Mouse (Mus musculus): ENCODE data around the gene Fuk. TPM values are rescaled to one million over a fixed set of nuclear protein-coding genes. Genes with fewer than 3 reads are reported as not detected.

The Fuk gene
- total RNA-seq, 1 experiment, result 17.8 TPM

GRCm38 (mm10) chr8:110920773-110921277 is 18.5 kb upstream of the Fuk start:
- in situ Hi-C loops (cut with MboI; ENCODE audit: low sequenced_read_pairs in 2 of 2, unreplicated experiment in 2 of 2), result no loop called here
- peaks cover 7 to 14% of the 10 kb centered on the region in 2 experiments; a peak in 3 of 4 replicates for H3K4me1 ChIP-seq (ENCODE audit: control insufficient read depth in 2 of 2, insufficient read depth in 2 of 2, low read length in 2 of 2, poor library complexity in 1 of 2)
- no peak overlapping the region for H3K9ac ChIP-seq (ENCODE audit: insufficient read depth, low read depth, low read length, poor library complexity, severe bottlenecking)
- no peaks in the 10 kb centered on the region for H3K36me3 ChIP-seq (ENCODE audit: control insufficient read depth, insufficient read depth, low read length, poor library complexity, severe bottlenecking)
- H3K9me3 ChIP-seq (ENCODE audit: control insufficient read depth, insufficient read depth, low read depth, low read length), result no peaks in the 10 kb centered on the region
- no peak for DNase-seq (ENCODE audit: low read depth, low spot score)
- TF ChIP-seq CHD2 (IDR thresholded peaks at IDR 0.05; ENCODE audit: low read depth, low read length) (no peak), MAFK (IDR thresholded peaks at IDR 0.05; ENCODE audit: insufficient read depth, low read depth, low read length) (no peak), ZC3H11A (IDR thresholded peaks at IDR 0.05; ENCODE audit: borderline replicate concordance, low read depth, low read length) (no peak), HCFC1 (IDR thresholded peaks at IDR 0.05; ENCODE audit: borderline replicate concordance, insufficient read depth, low read length) (no peak), ZNF384 (IDR thresholded peaks at IDR 0.05; ENCODE audit: low read depth, low read length) (no peak)
- H3K4me3 ChIP-seq (ENCODE audit: insufficient read depth in 1 of 2, low read depth in 1 of 2, low read length in 2 of 2, poor library complexity in 1 of 2, severe bottlenecking in 1 of 2), result peak overlapping the region; percentile 70 to 96
- H3K27ac ChIP-seq (ENCODE audit: insufficient read depth, low read depth, low read length, poor library complexity, severe bottlenecking), result no peak overlapping the region

GRCm38 (mm10) chr8:110920032-110920772 is 17.9 kb upstream of the Fuk start:
- in situ Hi-C loops (cut with MboI; ENCODE audit: low sequenced_read_pairs in 2 of 2, unreplicated experiment in 2 of 2), result no loop called here
- Histone ChIP-seq H3K9me3 (ENCODE audit: control insufficient read depth, insufficient read depth, low read depth, low read length) (no peaks in the 10 kb centered on the region), H3K4me1 (ENCODE audit: control insufficient read depth in 2 of 2, insufficient read depth in 2 of 2, low read length in 2 of 2, poor library complexity in 1 of 2) (peaks cover 7 to 14% of the 10 kb centered on the region in 2 experiments; a peak in 3 of 4 replicates), H3K27ac (ENCODE audit: insufficient read depth, low read depth, low read length, poor library complexity, severe bottlenecking) (peak overlapping the region; percentile 36; the same call in 1 of the 2 replicates), H3K9ac (ENCODE audit: insufficient read depth, low read depth, low read length, poor library complexity, severe bottlenecking) (peak overlapping the region; percentile 86), H3K4me3 (ENCODE audit: insufficient read depth in 1 of 2, low read depth in 1 of 2, low read length in 2 of 2, poor library complexity in 1 of 2, severe bottlenecking in 1 of 2) (peak overlapping the region; percentile 70 to 96), H3K36me3 (ENCODE audit: control insufficient read depth, insufficient read depth, low read length, poor library complexity, severe bottlenecking) (no peaks in the 10 kb centered on the region)
- peak; percentile 19 for DNase-seq (ENCODE audit: low read depth, low spot score)
- TF ChIP-seq HCFC1 (IDR thresholded peaks at IDR 0.05; ENCODE audit: borderline replicate concordance, insufficient read depth, low read length) (no peak), CHD2 (IDR thresholded peaks at IDR 0.05; ENCODE audit: low read depth, low read length) (no peak), ZC3H11A (IDR thresholded peaks at IDR 0.05; ENCODE audit: borderline replicate concordance, low read depth, low read length) (no peak), MAFK (IDR thresholded peaks at IDR 0.05; ENCODE audit: insufficient read depth, low read depth, low read length) (no peak), ZNF384 (IDR thresholded peaks at IDR 0.05; ENCODE audit: low read depth, low read length) (no peak)

- DNase-seq (ENCODE audit: low read depth, low spot score), result peak; percentile 89
- no peaks in the 10 kb centered on the region for H3K9me3 ChIP-seq (ENCODE audit: control insufficient read depth, insufficient read depth, low read depth, low read length)
- TF ChIP-seq MAFK (IDR thresholded peaks at IDR 0.05; ENCODE audit: insufficient read depth, low read depth, low read length) (no peak), CHD2 (IDR thresholded peaks at IDR 0.05; ENCODE audit: low read depth, low read length) (peak; percentile 36; the same call in 1 of the 2 replicates), HCFC1 (IDR thresholded peaks at IDR 0.05; ENCODE audit: borderline replicate concordance, insufficient read depth, low read length) (peak; percentile 100)
- peak within 1 kb of the TSS; percentile 70 to 96 for H3K4me3 ChIP-seq (ENCODE audit: insufficient read depth in 1 of 2, low read depth in 1 of 2, low read length in 2 of 2, poor library complexity in 1 of 2, severe bottlenecking in 1 of 2)
- H3K27ac ChIP-seq (ENCODE audit: insufficient read depth, low read depth, low read length, poor library complexity, severe bottlenecking), result peak within 1 kb of the TSS; percentile 36; the same call in 1 of the 2 replicates
- H3K36me3 ChIP-seq (ENCODE audit: control insufficient read depth, insufficient read depth, low read length, poor library complexity, severe bottlenecking), result no peaks in the 10 kb centered on the region
- H3K4me1 ChIP-seq (ENCODE audit: control insufficient read depth in 2 of 2, insufficient read depth in 2 of 2, low read length in 2 of 2, poor library complexity in 1 of 2), result peaks cover 7 to 14% of the 10 kb centered on the region in 2 experiments; a peak in 3 of 4 replicates
- in situ Hi-C loops (cut with MboI; ENCODE audit: low sequenced_read_pairs in 2 of 2, unreplicated experiment in 2 of 2), result no loop called here
- peak within 1 kb of the TSS; percentile 86 for H3K9ac ChIP-seq (ENCODE audit: insufficient read depth, low read depth, low read length, poor library complexity, severe bottlenecking)
Measured at GRCm38 (mm10) chr8:110919341-110920031, 17.2 kb upstream of the Fuk start, which contains the start of gene St3gal2. Gene St3gal2 (plus strand): TSS chr8:110919922.

- H3K9ac ChIP-seq (ENCODE audit: insufficient read depth, low read depth, low read length, poor library complexity, severe bottlenecking), result no peak overlapping the region
- in situ Hi-C loops (cut with MboI; ENCODE audit: low sequenced_read_pairs in 2 of 2, unreplicated experiment in 2 of 2), result no loop called here
- H3K4me1 ChIP-seq (ENCODE audit: control insufficient read depth in 2 of 2, insufficient read depth in 2 of 2, low read length in 2 of 2, poor library complexity in 1 of 2), result peaks cover 7 to 14% of the 10 kb centered on the region in 2 experiments; a peak in 3 of 4 replicates
- no peak overlapping the region for H3K4me3 ChIP-seq (ENCODE audit: insufficient read depth in 1 of 2, low read depth in 1 of 2, low read length in 2 of 2, poor library complexity in 1 of 2, severe bottlenecking in 1 of 2)
- TF ChIP-seq ZC3H11A (IDR thresholded peaks at IDR 0.05; ENCODE audit: borderline replicate concordance, low read depth, low read length) (no peak), CHD2 (IDR thresholded peaks at IDR 0.05; ENCODE audit: low read depth, low read length) (no peak), HCFC1 (IDR thresholded peaks at IDR 0.05; ENCODE audit: borderline replicate concordance, insufficient read depth, low read length) (no peak), MAFK (IDR thresholded peaks at IDR 0.05; ENCODE audit: insufficient read depth, low read depth, low read length) (no peak), ZNF384 (IDR thresholded peaks at IDR 0.05; ENCODE audit: low read depth, low read length) (no peak)
- H3K9me3 ChIP-seq (ENCODE audit: control insufficient read depth, insufficient read depth, low read depth, low read length), result no peaks in the 10 kb centered on the region
- DNase-seq (ENCODE audit: low read depth, low spot score), result no peak
- H3K36me3 ChIP-seq (ENCODE audit: control insufficient read depth, insufficient read depth, low read length, poor library complexity, severe bottlenecking), result no peaks in the 10 kb centered on the region
- H3K27ac ChIP-seq (ENCODE audit: insufficient read depth, low read depth, low read length, poor library complexity, severe bottlenecking), result no peak overlapping the region
Measured at GRCm38 (mm10) chr8:110918460-110918859, 16.2 kb upstream of the Fuk start.
